Comparison of ENCODE assay signal across 28 mouse cellular contexts in the genomic region with DNA sequence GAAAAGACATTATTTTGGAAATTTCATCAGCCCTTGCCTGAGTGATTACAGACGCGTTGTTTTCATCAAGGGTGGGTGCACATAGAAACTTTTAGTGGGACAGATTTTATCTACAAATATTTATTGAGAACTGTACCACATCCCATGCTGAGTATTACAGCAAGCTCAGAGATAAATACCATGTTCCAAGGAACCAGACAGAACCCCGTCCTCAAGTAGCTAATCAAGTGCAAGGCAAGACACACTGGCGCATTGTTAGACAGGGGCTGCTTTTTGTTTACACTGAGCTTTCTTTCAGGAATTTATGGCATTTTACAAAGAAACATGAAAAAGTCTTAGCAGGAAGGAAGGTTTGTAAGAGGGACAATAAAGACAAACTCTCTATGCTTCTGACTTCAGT.
"Had no signal": no experiment of that assay in that cellular context is flagged by ENCODE, and none has a peak within 500 bp of the region (broad histone marks: within the 10 kb centered on the region; RNA-seq: fewer than 3 reads in every experiment).

No protein-coding gene starts in this region.

- H3K9me3 ChIP-seq: embryonic facial prominence, embryonic 10.5 days; embryonic facial prominence, embryonic 12.5 days; embryonic facial prominence, embryonic 13.5 days; embryonic facial prominence, embryonic 15.5 days; forebrain, embryonic 10.5 days; forebrain, embryonic 12.5 days; forebrain, embryonic 13.5 days; forebrain, embryonic 15.5 days had no signal

- H3K4me3 ChIP-seq: embryonic facial prominence, embryonic 10.5 days; embryonic facial prominence, embryonic 12.5 days; embryonic facial prominence, embryonic 13.5 days; embryonic facial prominence, embryonic 15.5 days; erythroblast, embryonic 14.5 days; forebrain, embryonic 10.5 days; forebrain, embryonic 12.5 days; forebrain, embryonic 13.5 days; forebrain, embryonic 15.5 days; gastrocnemius, adult 2 months had no signal

- H3K4me1 ChIP-seq: embryonic facial prominence, embryonic 10.5 days; embryonic facial prominence, embryonic 12.5 days; embryonic facial prominence, embryonic 15.5 days; forebrain, embryonic 10.5 days; forebrain, embryonic 12.5 days; forebrain, embryonic 13.5 days; forebrain, embryonic 15.5 days had no signal

- H3K27me3 ChIP-seq: embryonic facial prominence, embryonic 12.5 days; embryonic facial prominence, embryonic 13.5 days; embryonic facial prominence, embryonic 15.5 days; forebrain, embryonic 12.5 days; forebrain, embryonic 13.5 days; forebrain, embryonic 15.5 days had no signal

- H3K4me2 ChIP-seq: embryonic facial prominence, embryonic 12.5 days; embryonic facial prominence, embryonic 13.5 days; embryonic facial prominence, embryonic 15.5 days; forebrain, embryonic 12.5 days; forebrain, embryonic 13.5 days; forebrain, embryonic 15.5 days had no signal

- H3K27ac ChIP-seq: embryonic facial prominence, embryonic 10.5 days; embryonic facial prominence, embryonic 12.5 days; embryonic facial prominence, embryonic 13.5 days; embryonic facial prominence, embryonic 15.5 days; forebrain, embryonic 10.5 days; forebrain, embryonic 12.5 days; forebrain, embryonic 13.5 days; forebrain, embryonic 15.5 days; gastrocnemius, adult 2 months had no signal

- DNase-seq: cerebellum, adult 18-20 months; cerebellum, adult 2 months; cerebellum, adult 8-10 months; cerebellum, adult 9-10 months; cerebellum, adult 9-11 months; cerebellum, postnatal 10 days; cerebellum, postnatal 14 days; cerebellum, postnatal 25 days; cerebellum, postnatal 36 days; embryo, embryonic 11 days; forebrain, postnatal 0 days; gastrocnemius, adult 2 months; gastrocnemius, postnatal 10 days; gastrocnemius, postnatal 14 days; gastrocnemius, postnatal 25 days; gastrocnemius, postnatal 36 days; heart, adult 11 months had no signal

- ATAC-seq: forebrain, embryonic 13.5 days; forebrain, embryonic 14.5 days; forebrain, embryonic 15.5 days; forebrain, embryonic 16.5 days; forebrain, postnatal 0 days had no signal

- H3K9ac ChIP-seq: embryonic facial prominence, embryonic 12.5 days; embryonic facial prominence, embryonic 13.5 days; embryonic facial prominence, embryonic 15.5 days; forebrain, embryonic 12.5 days; forebrain, embryonic 13.5 days; forebrain, embryonic 15.5 days; forebrain, postnatal 0 days had no signal

- H3K36me3 ChIP-seq: embryonic facial prominence, embryonic 10.5 days; embryonic facial prominence, embryonic 12.5 days; embryonic facial prominence, embryonic 13.5 days; embryonic facial prominence, embryonic 15.5 days; forebrain, embryonic 10.5 days; forebrain, embryonic 12.5 days; forebrain, embryonic 15.5 days had no signal
